Mouse (Mus musculus): Measurements from ENCODE around the gene Tmem160.
A peak's percentile ranks its signal among the peaks of the same experiment; 100 is the strongest.

Gene Tmem160

DNA sequence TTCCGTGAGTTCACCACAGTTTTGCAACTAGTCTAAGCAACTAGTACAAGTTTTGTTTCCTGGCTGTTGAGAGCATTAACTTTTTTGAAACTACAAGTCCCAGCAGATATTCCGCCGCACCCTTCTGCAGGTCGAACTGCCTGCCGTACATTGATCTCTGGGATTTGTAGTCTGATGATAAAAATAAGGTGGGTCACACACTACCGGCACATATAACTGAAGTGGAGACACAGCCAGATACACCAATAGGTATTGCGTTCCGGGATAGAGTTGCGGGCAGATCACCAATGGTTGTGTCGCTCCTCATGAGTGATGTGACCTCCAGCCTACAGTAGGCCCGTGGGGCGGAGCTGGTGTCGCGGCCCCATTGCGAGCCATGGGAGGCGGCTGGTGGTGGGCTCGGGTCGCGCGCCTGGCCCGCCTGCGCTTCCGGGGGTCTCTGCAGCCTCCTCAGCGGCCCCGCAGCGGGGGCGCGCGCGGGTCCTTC, at the start of gene Tmem160:
Gene Tmem160, plus strand, starts transcription at position 193 of the 487 bp plus-strand sequence.
- DNase-seq = peak; percentile 86 to 91

DNA sequence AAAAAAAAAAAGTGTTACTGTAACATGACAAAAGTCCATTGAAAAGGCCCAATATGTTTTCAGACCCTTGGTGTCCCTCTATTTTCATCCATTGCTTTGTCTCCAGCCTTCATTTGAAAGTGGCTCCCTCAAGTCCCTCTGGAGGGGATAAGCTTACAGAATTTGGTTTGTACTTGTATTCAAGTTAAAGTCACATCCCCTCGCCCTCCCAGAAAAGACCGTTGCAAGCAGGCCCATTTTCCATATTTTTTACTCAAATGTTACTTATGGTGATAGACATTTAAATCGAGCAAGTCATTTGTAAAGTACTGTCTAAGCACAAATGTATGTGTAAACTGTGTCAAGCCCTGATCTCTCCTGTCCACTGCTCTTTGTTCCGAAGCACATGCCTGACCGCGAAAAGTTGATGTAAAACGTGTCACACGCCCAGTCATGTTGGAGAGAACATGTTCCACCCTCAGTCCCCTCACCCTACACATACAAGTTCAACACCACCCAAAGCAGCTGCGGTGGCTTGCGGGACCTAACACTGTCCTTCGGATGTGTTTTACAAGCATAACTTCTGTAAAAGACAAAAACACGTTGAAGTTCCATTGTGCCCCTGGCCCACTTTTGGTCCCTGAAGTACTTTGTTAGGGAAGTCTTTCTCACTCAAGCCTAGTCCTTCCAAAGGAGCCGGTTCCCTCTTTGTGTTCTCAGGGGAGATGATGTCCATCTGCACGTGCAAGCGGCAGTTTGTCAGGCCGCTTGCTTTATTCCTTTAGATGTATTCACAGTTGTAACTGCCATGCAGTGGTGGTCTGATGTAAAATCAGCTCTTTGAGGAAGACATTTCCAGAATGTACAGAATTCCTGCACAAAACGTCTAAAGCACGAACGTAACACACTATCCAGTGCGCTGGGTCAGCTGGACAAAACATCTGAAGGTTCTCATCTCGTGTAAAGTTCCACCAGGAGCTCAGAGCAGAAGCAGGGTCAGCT, 49.3 kb upstream of the Tmem160 start:
- DNase-seq = peak; percentile 33 to 35

DNA sequence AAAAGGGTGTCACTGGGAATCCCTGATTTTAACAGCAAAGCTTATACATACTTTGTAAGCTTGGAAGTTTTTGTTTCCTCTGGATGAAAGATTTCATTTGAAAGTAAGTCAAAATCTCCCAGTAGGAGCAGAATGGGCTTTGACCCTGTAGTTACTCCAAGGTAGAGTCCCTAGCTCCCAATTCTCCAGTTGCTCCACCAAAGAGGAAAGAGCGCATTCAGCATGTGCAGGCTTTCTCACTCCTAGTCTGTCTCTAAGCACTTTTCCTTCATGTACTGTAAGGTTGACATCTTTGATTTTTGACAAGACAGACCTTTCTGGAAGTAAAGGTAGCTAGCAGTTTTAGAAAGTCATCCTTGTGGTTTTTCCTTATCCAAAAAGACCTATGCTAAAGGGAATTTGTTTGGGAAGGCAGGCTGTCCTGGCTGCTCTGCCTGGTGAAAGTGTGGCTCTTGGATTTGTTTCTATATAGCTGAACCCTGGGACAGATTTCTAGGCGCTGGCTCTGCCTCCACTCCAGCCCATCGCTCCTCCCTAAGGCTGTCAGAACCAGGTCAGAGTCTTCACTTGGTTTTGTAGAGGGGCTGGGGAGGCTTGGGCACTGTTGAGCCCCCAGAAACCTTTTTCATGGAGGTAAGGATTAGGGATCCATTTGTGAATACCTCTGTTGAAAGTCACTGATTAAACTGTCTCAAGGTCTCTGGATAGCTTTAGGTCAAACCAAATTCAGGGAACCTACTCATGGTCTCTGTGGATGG, 48.1 kb upstream of the Tmem160 start:
- peak; percentile 36 to 38 for DNase-seq

DNA sequence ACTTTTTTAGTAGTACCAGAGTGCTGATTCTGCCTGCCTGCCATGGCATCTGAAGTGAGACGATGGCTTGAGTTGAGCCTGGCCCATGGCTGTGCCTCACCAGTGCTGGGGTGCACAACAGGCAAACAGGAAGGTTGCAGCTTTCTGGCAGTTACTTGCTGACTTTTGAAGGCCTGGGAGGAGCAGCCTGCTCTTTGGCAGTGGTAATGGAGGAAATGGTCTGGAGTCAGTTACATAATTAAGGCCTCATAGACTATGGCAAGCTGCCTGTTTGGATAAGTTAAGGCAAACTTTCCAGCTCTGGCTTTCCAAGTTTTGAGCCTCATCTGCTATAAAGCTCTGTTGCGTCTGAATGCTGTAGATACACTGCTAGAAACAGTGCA, 47.5 kb upstream of the Tmem160 start:
- DNase-seq = peak; percentile 43 to 46

DNA sequence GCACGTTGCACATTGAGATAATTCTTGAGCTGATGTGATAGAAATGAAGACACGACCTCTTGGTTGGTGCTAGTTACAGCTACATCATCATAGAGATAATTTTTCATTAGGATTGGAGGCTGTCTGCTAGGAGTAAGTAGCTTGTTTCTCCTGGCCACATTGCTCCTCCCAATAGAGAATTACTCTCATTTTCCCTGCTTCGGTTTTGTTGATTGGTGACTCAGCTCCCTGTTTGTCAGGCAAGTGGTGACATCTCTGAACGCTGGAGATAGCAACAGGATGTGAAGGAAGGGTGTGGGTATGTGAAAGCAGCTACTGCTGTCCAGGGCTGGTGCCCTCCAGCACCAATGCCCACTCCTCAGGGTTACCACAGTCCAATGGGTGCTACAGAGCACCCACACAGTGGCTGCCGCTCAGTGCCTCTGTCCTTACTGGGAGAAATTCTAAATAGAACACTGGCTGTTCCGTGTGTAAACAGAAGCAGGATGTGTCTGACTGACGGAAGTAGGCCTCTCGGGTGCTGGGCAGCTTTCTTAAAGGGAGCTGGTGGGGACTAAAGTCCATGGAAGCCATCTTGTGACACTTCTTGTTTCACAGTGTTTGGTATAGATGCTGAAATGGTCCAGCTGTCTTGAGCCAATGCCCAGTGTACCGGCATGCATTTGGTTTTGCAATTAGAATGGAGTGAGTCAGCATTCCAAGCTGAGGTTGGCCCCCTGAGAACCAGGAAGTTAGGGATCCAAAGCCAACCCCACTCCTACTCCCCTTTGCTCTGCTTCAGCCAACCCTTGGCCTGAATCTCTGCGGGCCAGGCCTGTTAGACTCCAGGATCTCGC, 46.8 kb upstream of the Tmem160 start:
- DNase-seq = peak; percentile 41 to 42

DNA sequence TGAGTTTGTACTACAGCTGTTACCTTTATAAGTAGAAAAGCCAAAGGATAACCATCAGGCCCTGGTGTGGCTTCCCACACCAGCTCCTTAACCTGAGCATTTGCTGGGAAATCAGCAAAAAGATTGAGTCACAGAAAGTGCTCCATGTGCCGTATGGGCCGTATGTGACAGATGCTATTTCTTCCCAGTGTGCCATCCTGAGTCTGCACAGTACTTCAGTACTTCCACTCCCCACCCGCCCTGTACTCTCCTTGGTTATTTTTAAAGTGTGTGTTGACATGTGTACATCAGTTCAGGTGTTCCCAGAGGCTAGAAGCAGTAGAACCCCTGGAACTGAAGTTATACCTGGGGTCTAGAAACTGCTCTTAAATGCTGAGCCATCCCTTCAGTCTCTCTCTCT, 45.6 kb upstream of the Tmem160 start:
- DNase-seq = no peak

DNA sequence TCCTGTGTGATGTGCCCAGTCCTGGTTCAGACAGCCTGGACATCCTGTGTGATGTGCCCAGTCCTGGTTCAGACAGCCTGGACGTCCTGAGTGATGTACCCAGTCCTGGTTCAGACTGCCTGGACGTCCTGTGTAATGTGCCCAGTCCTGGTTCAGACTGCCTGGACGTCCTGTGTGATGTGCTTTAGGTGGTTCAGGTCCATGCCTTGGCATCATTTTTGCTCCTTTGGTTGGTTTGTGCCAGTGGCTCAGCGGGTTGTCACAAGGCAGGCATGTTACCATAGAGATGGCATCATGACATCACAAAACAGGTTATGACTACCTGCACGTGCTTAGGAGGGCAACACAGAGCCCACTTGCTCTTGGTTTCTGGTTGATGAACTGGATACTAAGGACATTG, 41.5 kb upstream of the Tmem160 start:
- DNase-seq = no peak

DNA sequence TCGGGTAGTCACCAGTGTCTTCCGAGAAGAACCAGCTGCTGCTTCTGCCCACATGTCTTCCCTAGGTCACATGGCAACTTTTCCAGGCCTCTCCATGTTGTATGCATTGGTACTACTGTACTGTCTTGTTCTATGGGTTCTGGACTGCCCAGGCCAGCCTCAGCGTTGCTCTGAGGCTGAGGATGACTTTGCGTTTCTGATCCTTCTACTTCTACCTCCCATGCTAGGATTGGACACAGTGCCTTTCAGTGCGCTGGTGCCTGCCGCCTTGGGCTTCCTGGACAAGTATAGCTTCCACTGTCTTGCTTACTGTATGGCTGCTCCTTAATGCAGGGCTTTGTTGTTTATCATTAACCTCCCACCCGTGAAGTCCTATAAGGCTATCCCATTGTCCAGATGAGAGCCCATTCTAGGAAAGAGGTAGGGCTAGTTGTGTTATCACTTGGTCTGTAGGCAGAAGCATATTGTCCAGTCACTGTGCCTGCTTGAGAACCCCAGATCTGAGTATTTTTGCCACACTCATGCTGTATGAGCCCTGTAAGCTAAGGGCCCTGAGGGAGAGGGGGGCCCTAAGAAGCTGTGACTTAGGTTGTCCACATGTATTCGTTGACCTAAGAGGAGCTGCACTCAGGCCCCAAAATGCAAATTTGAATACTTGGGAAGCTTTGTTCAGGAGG, 40.2 kb upstream of the Tmem160 start:
- no peak for DNase-seq

DNA sequence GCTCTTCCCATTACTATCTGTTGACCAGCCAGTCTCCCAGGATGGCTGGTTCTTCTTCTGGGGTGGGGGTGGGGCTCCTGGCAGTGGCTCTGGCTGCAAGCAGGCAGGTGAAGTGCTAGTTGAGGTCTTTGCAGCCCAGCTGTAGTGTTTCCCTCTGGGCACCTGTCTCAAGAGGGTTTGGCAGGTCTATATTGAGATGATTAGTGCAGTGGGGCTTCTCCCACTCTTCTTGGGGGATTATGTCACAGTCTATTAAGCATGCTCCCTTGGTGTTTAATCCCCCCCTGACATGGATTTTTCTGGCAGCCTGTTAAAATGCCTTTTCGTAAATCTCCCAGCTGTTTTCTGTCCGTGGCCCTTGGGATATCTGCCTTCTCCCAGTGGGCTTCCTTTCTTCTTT, 39.6 kb upstream of the Tmem160 start:
- no peak for DNase-seq

DNA sequence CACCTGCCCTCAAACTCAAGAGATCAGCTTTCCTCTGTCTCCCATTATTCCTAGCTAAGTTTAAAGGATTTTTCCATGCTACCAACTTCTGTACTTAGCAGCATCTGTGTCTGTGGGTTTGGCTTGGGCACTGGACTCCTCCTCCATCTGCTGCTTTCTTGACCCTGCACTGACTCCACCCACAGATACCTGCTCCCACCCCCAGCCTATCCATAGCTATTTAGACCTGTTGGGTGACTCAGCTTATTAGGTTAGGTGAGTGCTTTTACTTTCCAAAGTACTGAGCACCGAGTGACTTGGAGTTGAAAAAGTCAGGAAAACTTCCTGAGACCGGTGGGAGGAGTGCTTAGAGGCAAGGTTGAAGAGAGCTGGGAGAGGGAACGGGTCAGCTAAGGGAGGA, 37.2 kb upstream of the Tmem160 start:
- no peak for DNase-seq

DNA sequence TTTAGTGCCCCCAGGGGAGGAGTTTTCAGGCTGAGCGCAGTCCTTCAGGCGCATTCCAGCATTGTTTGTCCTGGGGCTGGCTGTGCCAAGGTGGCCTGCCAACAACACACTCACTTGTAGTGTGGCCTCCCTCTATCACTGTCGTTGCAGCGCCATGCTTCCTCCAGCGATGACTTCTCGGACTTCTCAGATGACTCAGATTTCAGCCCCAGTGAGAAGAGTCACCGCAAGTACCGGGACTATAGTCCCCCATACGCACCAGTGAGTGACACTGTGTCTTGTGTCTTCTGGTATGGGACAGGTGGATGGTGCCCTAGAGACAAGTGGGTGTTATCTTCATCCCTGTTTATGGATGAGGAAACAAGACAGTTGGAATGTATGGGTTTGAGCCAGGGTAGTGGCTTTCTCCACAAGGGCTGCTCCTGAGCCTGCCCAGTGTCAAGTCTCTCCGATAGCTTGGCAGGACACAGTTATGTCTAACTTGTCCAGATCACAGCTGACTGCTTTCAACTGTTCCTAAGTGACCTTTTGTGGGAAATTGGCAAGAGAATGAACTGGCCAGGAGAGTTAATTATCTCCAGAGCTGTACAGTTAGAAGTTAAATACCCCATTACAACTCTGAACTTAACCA, 35.3 kb upstream of the Tmem160 start:
- DNase-seq = no peak

DNA sequence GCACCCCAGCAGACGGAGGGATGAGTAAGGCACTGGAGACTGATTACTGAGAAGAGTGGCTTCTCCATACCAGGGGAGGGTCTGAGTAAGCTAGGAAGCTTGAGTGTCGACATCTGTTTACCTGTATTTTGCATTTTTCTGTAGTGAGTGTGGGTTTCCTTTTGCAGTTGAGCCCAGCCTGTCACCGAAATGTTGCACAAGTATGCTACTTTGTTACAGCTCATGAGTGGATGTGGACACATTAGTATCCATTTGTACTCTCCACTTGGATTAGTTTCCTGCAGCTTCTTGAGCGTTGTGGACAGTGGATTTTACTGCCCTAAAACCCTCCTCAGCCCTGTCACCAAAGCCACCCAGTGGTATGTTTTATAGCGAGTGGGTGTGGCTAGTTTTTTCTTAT, 33.9 kb upstream of the Tmem160 start:
- no peak for DNase-seq

DNA sequence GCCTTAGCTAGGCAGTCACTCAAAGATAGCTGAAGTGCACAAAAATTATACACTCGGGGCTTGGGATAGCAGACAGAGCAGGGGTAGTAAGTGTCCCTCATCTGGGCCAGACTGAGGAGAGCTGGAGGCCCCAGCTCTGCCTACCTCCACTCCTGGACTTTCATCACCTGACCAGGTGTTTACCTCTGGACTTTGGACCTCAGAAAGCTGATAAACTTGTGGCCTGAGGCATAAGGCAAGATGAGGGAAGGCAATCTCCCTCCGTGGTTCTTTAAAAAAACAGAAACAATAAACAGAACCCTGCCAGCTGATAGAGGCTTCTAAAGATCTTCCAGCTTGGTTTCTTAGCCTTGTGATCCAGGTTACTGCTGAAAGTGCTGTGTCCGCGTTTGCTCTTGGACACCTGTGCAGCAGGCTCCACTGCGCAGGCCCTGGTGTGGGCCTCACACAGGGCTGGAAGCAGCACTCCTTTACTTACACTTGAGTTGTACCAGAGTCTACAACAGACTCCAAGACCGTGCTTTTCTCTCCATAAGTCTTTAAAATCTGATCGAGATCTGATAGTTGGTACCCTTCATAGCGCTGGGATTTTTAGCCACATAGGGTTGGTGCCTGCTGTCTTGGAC, 32.0 kb upstream of the Tmem160 start:
- no peak for DNase-seq

DNA sequence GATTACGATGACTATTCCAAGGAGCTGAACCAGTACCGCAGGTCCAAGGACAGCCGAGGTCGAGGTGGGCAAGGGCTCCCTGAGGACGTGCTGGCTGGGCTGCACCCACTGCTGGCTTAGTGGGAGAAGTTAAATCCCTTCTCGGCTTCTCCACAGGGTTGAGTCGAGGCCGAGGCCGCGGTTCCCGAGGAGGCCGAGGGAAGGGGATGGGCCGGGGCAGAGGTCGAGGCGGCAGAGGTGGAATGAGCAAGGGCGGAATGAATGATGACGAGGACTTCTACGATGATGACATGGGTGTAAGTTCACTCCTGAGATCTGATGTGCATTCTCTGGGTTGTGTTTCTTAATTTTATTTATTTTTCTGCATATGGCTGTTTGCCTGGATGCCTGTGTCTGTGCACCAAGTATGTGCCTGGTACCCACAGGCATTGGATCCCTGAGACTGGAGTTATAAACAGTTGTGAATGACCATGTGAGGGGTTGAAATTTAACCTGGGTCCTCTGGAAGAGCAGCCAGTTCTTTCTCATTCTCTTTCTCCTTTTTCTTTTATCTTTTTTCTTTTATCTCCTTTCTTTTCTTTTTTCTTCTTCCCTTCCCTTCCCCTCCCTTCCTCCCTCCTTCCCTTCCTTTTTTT, 30.2 kb upstream of the Tmem160 start:
- DNase-seq = no peak

DNA sequence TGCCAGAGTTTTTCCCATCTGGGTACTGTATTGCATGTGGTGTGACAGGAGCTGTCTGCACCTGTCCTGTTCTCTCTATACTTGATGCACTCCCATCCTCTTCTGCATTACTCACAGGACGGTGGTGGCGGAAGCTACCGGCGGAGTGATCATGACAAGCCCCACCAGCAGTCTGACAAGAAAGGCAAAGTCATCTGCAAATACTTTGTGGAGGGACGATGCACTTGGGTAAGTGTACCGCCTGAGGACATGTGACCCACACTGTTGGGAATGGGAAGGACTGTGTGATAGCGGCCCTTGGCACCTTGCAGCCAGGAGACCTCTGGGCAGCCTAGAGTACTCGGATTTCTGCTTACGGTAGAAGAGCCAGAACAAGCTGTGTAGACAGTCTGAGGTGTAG, 28.8 kb upstream of the Tmem160 start:
- DNase-seq = no peak

DNA sequence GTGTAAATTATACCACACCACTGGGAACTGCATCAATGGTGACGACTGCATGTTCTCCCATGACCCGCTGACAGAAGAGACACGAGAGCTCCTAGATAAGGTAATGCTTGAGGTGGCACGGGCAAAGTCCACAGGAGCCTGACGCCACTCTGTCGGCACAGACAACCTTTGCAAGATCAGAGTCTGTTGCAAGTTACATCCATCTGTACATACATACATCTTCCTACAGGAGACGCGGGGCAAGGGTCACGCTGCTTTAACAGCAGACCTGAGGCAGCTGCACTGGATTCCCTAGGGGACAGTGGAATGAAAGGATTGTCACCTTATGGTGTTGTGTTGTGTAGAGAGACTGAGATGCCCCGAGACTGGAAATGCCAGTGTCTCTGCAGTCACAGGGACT, 26.9 kb upstream of the Tmem160 start:
- no peak for DNase-seq

DNA sequence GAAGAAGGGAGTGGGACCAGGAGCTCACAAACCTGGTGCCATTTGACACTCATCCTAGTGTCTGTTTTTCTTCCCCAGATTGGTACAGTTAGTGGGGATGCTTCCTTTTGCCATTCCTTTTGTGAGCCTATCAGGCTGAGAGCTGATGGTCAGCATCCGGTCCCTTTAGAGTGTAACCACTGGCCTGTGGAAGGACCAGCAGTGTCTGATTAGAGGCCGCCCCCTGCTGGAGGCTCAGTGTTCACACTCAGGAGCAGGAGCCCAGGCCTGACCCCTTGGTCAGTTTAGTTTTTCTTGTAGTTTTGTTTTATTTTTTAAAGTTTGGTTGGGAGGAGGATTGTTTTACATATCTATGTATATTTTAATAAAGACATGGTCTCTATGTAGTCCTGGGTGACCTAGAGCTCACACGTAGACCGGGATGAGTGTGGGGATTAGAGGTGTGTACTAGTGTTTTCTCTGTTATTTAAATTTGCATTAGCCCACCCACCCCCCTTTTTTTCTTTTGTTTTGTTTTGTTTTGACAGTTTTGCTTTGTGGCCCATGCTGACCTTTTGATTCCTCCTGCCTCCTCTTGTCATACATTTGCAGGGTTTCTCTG, 26.4 kb upstream of the Tmem160 start:
- peak; percentile 81 to 91 for DNase-seq

DNA sequence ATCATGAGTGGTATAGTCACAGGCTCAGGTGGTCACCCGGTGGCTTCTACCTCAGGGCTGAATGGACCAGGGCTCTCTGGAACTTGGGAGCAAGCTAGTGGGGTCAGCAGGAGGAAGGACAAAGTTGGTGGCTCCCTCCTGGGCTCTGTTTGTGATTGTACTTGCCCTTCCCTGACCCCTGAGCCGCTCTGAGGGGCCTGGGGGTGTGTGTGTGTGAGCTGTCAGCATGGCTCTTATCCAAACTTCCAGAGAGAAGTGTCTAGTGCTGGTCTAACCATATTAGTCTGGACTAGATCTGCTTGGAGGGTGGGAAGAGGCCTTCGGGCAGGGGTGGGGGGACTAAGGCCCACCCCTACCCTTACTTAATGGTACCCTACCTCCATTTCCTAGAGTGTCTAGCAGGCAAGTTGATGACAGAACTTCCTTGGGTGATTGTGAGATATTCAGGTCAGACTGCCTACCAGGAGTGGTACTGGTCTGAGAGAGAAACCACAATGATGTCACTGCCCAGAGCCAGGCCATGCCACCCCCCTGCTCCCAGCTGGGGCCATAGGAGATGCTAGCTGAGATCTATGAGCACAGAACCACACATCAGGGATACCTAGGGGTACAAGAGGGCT, 19.1 kb upstream of the Tmem160 start:
- DNase-seq = no peak

DNA sequence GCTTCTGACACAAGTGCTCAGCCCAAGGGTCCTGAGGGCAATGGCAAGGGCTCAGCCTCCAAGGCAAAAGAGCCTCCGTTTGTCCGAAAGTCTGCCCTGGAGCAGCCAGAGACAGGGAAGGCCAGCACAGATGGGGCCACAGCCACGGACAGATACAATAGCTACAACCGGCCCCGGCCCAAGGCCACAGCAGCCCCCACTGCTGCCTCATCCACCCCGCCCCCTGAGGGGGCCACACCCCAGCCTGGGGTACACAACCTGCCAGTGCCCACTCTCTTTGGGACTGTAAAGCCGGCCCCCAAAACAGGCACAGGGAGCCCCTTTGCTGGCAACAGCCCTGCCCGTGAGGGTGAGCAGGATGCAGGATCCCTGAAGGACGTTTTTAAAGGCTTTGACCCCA, 17.5 kb upstream of the Tmem160 start:
- DNase-seq = no peak

DNA sequence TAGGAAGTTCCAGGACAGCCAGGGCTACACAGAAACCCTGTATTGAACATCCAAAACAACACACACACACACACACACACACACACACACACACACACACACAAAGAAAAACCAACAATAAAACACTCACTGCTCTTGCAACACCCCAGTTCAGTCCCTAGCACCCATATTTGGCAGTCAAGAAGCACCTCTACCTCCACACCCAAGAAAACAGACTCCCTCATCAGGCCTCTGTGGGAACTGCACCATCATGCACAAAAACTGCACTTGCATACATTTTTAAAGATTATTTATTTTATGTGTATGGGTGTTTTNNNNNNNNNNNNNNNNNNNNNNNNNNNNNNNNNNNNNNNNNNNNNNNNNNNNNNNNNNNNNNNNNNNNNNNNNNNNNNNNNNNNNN, 11.3 kb upstream of the Tmem160 start:
- DNase-seq = no peak
